In the genomic region with DNA sequence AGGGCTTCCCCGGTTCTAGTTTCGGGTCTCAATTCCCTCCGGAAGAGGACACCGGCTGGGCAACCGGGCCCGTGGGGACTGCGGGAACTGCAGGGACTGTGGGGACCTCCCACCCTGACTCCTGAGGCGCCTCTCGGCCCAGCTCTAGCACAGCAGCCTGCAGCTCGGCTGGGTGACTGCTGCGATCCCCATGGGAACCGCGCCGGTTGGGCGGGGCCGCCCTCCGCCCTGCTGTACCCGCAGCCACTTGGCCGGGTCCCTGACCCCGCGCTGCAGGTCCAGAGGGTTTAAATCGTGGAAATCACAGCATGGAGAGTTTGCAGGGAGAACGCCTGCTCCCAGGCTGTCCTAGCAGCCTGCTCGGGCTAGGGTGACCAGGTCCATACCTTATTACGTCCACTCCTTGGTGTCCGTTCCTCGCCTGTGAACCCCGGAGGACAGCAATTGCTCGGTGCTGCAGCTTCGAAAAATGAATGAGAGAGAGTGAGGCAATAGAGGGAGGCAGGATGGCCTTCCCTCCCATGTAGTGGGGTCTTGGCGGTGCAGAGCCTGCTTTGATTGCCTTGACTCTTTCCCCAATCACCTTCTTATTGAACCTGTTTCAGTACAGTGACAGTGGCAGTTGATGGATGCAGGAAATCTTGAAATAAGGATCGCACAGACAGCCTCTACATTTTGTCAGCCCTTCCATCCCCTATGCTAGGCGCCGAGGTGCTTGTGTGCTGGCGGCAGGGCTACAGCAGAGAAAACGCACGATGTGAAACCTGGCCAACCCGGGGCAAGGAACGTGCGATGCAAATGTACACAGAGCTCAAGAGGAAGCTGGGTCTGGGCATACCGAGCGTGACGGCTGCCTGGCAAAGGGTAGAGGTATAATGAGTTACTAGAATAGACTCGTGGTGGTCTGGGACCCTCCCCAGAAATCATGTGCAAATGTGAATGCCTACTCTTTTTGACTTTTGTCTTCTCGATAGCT, we compare ENCODE assay signal across 8 mouse cellular contexts. TPM values are rescaled to one million over a fixed set of nuclear protein-coding genes. Genes with fewer than 3 reads are reported as not detected.
DNase-seq lines count a peak whose midpoint lies in the region; ATAC-seq and TF ChIP-seq lines count a peak whose summit lies in the region.

A gene (minus strand): TSS at position 738 of the 976 bp plus-strand sequence.

- H3K27ac ChIP-seq in embryonic facial prominence, embryonic 13.5 days, result no peak within 1 kb of the TSS
- H3K27ac ChIP-seq in limb, embryonic 11.5 days (replicated peaks; ENCODE audit: low read depth, low read length), result no peak within 1 kb of the TSS
- H3K27ac ChIP-seq in midbrain, embryonic 11.5 days (ENCODE audit: low read depth, low read length), result no peak within 1 kb of the TSS
- no peak within 1 kb of the TSS for H3K27ac ChIP-seq in small intestine, adult 2 months (ENCODE audit: insufficient read depth, low read depth, low read length)

- TF ChIP-seq CTCF in small intestine, adult 2 months (IDR thresholded peaks at IDR 0.05; ENCODE audit: extremely low read depth, insufficient read length, insufficient replicate concordance, low read depth, low read length), result no peak

- no peak for TF ChIP-seq POLR2A in small intestine, adult 2 months (IDR thresholded peaks at IDR 0.05; ENCODE audit: low read depth, low read length)

- ATAC-seq in embryonic facial prominence, embryonic 13.5 days (ENCODE audit: insufficient number of reproducible peaks, insufficient read depth, low FRiP score, low TSS enrichment, low read depth), result 0 out of 2 replicates have a peak, but pooled peaks have one; percentile 70
- peak; percentile 65; the same call in 1 of the 2 replicates for ATAC-seq in limb, embryonic 11.5 days (ENCODE audit: insufficient number of reproducible peaks, low FRiP score, low TSS enrichment, low read depth)
- ATAC-seq in midbrain, embryonic 11.5 days (ENCODE audit: low FRiP score), result peak; percentile 93

- peak; percentile 59 for DNase-seq in layer of hippocampus, adult 11-12 months (ENCODE audit: low spot score)
- no peak for DNase-seq in layer of hippocampus, adult 9-10 months (ENCODE audit: low spot score)
- DNase-seq in heart, adult 18-20 months, result peak; percentile 58 to 65
- DNase-seq in kidney, adult 11 months, result peak; percentile 88
- DNase-seq in limb, embryonic 11.5 days (ENCODE audit: low spot score), result peak; percentile 63
- DNase-seq in midbrain, embryonic 11.5 days (ENCODE audit: low spot score, missing footprints), result peak; percentile 95

- H3K9me3 ChIP-seq in embryonic facial prominence, embryonic 13.5 days, result no peaks in the 10 kb centered on the region
- H3K9me3 ChIP-seq in limb, embryonic 11.5 days (ENCODE audit: control insufficient read depth, low read length), result no peaks in the 10 kb centered on the region
- no peaks in the 10 kb centered on the region for H3K9me3 ChIP-seq in midbrain, embryonic 11.5 days (ENCODE audit: control insufficient read depth, low read length)

- peak within 1 kb of the TSS; percentile 55 for H3K4me3 ChIP-seq in embryonic facial prominence, embryonic 13.5 days
- peak within 1 kb of the TSS; percentile 49 for H3K4me3 ChIP-seq in limb, embryonic 11.5 days (ENCODE audit: low read depth, low read length)
- H3K4me3 ChIP-seq in midbrain, embryonic 11.5 days (ENCODE audit: low read depth, low read length), result peak within 1 kb of the TSS; percentile 53
- H3K4me3 ChIP-seq in small intestine, adult 2 months (ENCODE audit: low read depth, low read length), result peak within 1 kb of the TSS; percentile 65

- peak within 1 kb of the TSS; percentile 74 for H3K9ac ChIP-seq in embryonic facial prominence, embryonic 13.5 days
- peak within 1 kb of the TSS; percentile 56 for H3K9ac ChIP-seq in limb, embryonic 11.5 days (ENCODE audit: low read length)
- H3K9ac ChIP-seq in midbrain, embryonic 11.5 days (ENCODE audit: low read length), result peak within 1 kb of the TSS; percentile 62

- peaks cover 13% of the 10 kb centered on the region for H3K4me1 ChIP-seq in embryonic facial prominence, embryonic 13.5 days
- H3K4me1 ChIP-seq in limb, embryonic 11.5 days (ENCODE audit: control insufficient read depth, insufficient read depth, low read length), result 0 out of 2 replicates have a peak, but pooled peaks cover 2% of the 10 kb centered on the region
- peaks cover 6% of the 10 kb centered on the region for H3K4me1 ChIP-seq in midbrain, embryonic 11.5 days (ENCODE audit: control insufficient read depth, insufficient read depth, low read length)
- 0 out of 2 replicates have a peak, but pooled peaks cover 5% of the 10 kb centered on the region for H3K4me1 ChIP-seq in small intestine, adult 2 months (ENCODE audit: control insufficient read depth, insufficient read depth, insufficient read length, low read length)

- H3K27me3 ChIP-seq in embryonic facial prominence, embryonic 13.5 days, result peaks cover 31% of the 10 kb centered on the region
- peaks cover 11% of the 10 kb centered on the region; the same call in 1 of the 2 replicates for H3K27me3 ChIP-seq in limb, embryonic 11.5 days (ENCODE audit: control insufficient read depth, insufficient read depth, low read length)
- H3K27me3 ChIP-seq in midbrain, embryonic 11.5 days (ENCODE audit: control insufficient read depth, insufficient read depth, low read length), result 0 out of 2 replicates have a peak, but pooled peaks cover 2% of the 10 kb centered on the region
- H3K27me3 ChIP-seq in small intestine, adult 2 months (ENCODE audit: control insufficient read depth, insufficient read depth, low read length), result no peaks in the 10 kb centered on the region

- H3K36me3 ChIP-seq in embryonic facial prominence, embryonic 13.5 days, result no peaks in the 10 kb centered on the region
- H3K36me3 ChIP-seq in limb, embryonic 11.5 days (ENCODE audit: control insufficient read depth, insufficient read depth, low read length), result no peaks in the 10 kb centered on the region
- no peaks in the 10 kb centered on the region for H3K36me3 ChIP-seq in midbrain, embryonic 11.5 days (ENCODE audit: control insufficient read depth, insufficient read depth, low read length)
- H3K36me3 ChIP-seq in small intestine, adult 2 months (ENCODE audit: control insufficient read depth, insufficient read depth, low read length), result no peaks in the 10 kb centered on the region

- H3K4me2 ChIP-seq in embryonic facial prominence, embryonic 13.5 days, result peak within 1 kb of the TSS; percentile 100
- H3K4me2 ChIP-seq in limb, embryonic 11.5 days (ENCODE audit: low read depth, severe bottlenecking), result peak within 1 kb of the TSS; percentile 96
- peak within 1 kb of the TSS; percentile 96 for H3K4me2 ChIP-seq in midbrain, embryonic 11.5 days

- WGBS in embryonic facial prominence, embryonic 13.5 days, result 2% methylated on average over 45 of the region's 45 CpGs
- WGBS in limb, embryonic 11.5 days, result 3% methylated on average over 45 of the region's 45 CpGs
- WGBS in midbrain, embryonic 11.5 days, result 2% methylated on average over 45 of the region's 45 CpGs
- 1% methylated on average over 45 of the region's 45 CpGs for WGBS in small intestine, adult 2 months

RNA-seq across cellular contexts. Expression of the gene that starts here (rescaled TPM):
- polyA plus RNA-seq in embryonic facial prominence, embryonic 13.5 days (2015; fragmentation: Nextera tagmentation; extraction: Ambion mirVana), result 1.7 and 2.7 TPM in 2 replicates
- total RNA-seq in heart, adult 18-20 months (2021), result 10 to 100 TPM; 11.2 to 15.7 TPM
- 0.85 and 1.3 TPM in 2 replicates for polyA plus RNA-seq in limb, embryonic 11.5 days (2014; fragmentation: Nextera tagmentation; extraction: Ambion mirVana)
- polyA plus RNA-seq in midbrain, embryonic 11.5 days (2014; fragmentation: Nextera tagmentation; extraction: Ambion mirVana), result 0.50 and 0.64 TPM in 2 replicates
- 0.29 and 0.52 TPM in 2 replicates for polyA plus RNA-seq in small intestine, adult 2 months (2012; rRNA removed)

Comparison
In these comparisons a context has a peak if more than half of its experiments do, and no peak if none do; other contexts are left out.
1. Peak in DNase-seq, ATAC-seq, H3K4me3 ChIP-seq, H3K9ac ChIP-seq and H3K4me2 ChIP-seq in midbrain, embryonic 11.5 days; RNA of the gene not detected or under 1 TPM.